Mouse (Mus musculus) ES-E14 (cell line): ENCODE results near the gene Nfe2l2. TPM values are rescaled to one million over a fixed set of nuclear protein-coding genes. Genes with fewer than 3 reads are reported as not detected.

Source experiments
- DNase-seq: peaks from one replicate; pipeline ENCODE4 v3.0.0-alpha.2; 2013; ENCODE audit warnings: low read depth, low spot score
- H3K27ac ChIP-seq: 2 replicates; pipeline ENCODE4 v1.5.1; 2012; ENCODE audit warnings: low read depth, mild to moderate bottlenecking, low read length, moderate library complexity, mixed read lengths; ENCODE audit not compliant: poor library complexity, insufficient read depth, severe bottlenecking
- H3K36me3 ChIP-seq: 2 replicates; pipeline ENCODE4 v1.6.1; 2012; ENCODE audit warnings: mild to moderate bottlenecking, low read length, moderate library complexity, mixed read lengths; ENCODE audit not compliant: control insufficient read depth, poor library complexity, insufficient read depth, severe bottlenecking
- H3K4me1 ChIP-seq, 2 experiments: fragments of 150-350 bp in 1 of 2; sonication (generic) in 1 of 2; 2 replicates each; pipeline ENCODE4 v1.6.1; 2012; ENCODE audit warnings: low read length in 2 of 2, mild to moderate bottlenecking in 1 of 2, mixed read lengths in 1 of 2; ENCODE audit not compliant: control insufficient read depth in 2 of 2, insufficient read depth in 2 of 2, poor library complexity in 1 of 2
- H3K4me3 ChIP-seq, 2 experiments: fragments of 150-350 bp in 1 of 2; sonication (generic) in 1 of 2; 2 replicates each; pipeline ENCODE4 v1.5.1; 2012; ENCODE audit warnings: low read length in 2 of 2, low read depth in 1 of 2, mild to moderate bottlenecking in 1 of 2, mixed read lengths in 1 of 2; ENCODE audit not compliant: insufficient read depth in 1 of 2, poor library complexity in 1 of 2, severe bottlenecking in 1 of 2
- H3K9ac ChIP-seq: 2 replicates; pipeline ENCODE4 v1.6.1; 2012; ENCODE audit warnings: low read depth, mild to moderate bottlenecking, low read length, mixed read lengths; ENCODE audit not compliant: poor library complexity, insufficient read depth, severe bottlenecking
- H3K9me3 ChIP-seq: fragments of 150-350 bp; sonication (generic); 2 replicates; pipeline ENCODE4 v1.6.1; 2012; ENCODE audit warnings: low read depth, mild to moderate bottlenecking, low read length; ENCODE audit not compliant: control insufficient read depth, insufficient read depth
- CHD2 ChIP-seq: IDR thresholded peaks from 2 replicates; pipeline ENCODE4 v1.6.1; 2014; ENCODE audit warnings: mild to moderate bottlenecking, low read depth, low read length, inconsistent platforms
- HCFC1 ChIP-seq: IDR thresholded peaks from 2 replicates; pipeline ENCODE4 v1.6.1; 2012; ENCODE audit warnings: low read length, inconsistent platforms, borderline replicate concordance; ENCODE audit not compliant: insufficient read depth
- MAFK ChIP-seq: IDR thresholded peaks from 2 replicates; pipeline ENCODE4 v1.6.1; 2014; ENCODE audit warnings: mild to moderate bottlenecking, low read depth, low read length, inconsistent platforms; ENCODE audit not compliant: insufficient read depth
- ZC3H11A ChIP-seq: IDR thresholded peaks from 2 replicates; pipeline ENCODE4 v1.6.1; 2012; ENCODE audit warnings: low read depth, mild to moderate bottlenecking, inconsistent platforms, low read length, borderline replicate concordance
- ZNF384 ChIP-seq: IDR thresholded peaks from 2 replicates; pipeline ENCODE4 v1.6.1; 2012; ENCODE audit warnings: low read depth, low read length, inconsistent platforms
- in situ Hi-C, 2 experiments: fragments of 600-800 bp; cut with MboI; formaldehyde crosslinking; loops; one replicate each; pipeline ENCODE4 v1.15.1; 2025; ENCODE audit warnings: low sequenced_read_pairs in 2 of 2, inconsistent platforms in 1 of 2; ENCODE audit not compliant: unreplicated experiment in 2 of 2
- total RNA-seq: library from RNA; depleted of rRNA; stranded (reverse); fragments of 300-350 nt; gene quantifications from 2 replicates; pipeline ENCODE4 v1.2.3, GENCODE M21; 2012

Gene Nfe2l2
- total RNA-seq, 1 experiment, result 28.4 TPM

DNA sequence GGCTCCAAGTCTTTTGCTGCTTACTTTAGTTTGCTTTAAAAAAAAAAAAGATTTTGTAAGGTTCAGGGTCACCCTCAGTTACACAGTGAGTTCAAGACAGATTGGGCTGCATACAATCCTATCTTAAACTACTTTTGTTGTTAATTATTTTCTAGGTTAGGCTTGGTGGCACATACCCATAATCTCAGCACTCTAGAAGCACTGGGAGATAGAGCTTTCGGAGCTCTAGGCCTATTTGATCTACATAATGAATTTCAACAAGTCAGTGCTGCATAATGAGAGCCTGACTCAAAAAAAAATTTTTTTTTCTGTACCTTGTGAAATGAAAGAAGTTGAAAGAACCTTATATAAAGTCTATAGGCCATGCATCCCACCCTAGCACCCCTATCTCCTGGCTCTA lies 49.8 kb downstream of the Nfe2l2 start:
- H3K4me1 ChIP-seq, result peaks cover 5 to 9% of the 10 kb centered on the region in 2 experiments; a peak in 2 of 4 replicates
- H3K9ac ChIP-seq, result no peak overlapping the region
- no peaks in the 10 kb centered on the region for H3K36me3 ChIP-seq
- no peaks in the 10 kb centered on the region for H3K9me3 ChIP-seq
- H3K27ac ChIP-seq, result no peak overlapping the region
- H3K4me3 ChIP-seq, result no peak overlapping the region
- DNase-seq, result no peak
- in situ Hi-C loops, result no loop called here
- TF ChIP-seq HCFC1 (no peak), CHD2 (no peak), MAFK (no peak), ZC3H11A (no peak), ZNF384 (no peak)

DNA sequence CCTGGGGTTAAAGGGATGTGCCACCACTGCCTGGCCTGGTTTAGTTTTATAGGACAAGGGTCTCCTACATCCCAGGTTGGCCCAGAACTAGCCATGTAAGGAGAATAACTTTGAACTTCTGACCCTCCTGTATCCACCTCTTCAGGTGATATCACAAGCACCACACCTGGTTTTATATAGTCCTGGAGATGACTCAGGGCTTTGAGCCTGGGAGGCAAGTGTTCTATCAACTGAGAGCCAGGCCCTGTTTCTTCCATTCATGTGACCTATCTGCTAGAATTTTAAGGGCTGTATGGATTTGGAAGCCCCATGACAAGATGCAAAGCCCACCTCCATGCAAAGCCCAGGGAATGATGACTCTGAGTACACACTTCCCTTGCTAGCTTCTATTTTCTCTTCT lies 51.3 kb downstream of the Nfe2l2 start:
- Histone ChIP-seq H3K4me3 (no peak overlapping the region), H3K9ac (no peak overlapping the region), H3K9me3 (no peaks in the 10 kb centered on the region), H3K4me1 (peaks cover 5 to 9% of the 10 kb centered on the region in 2 experiments; a peak in 2 of 4 replicates), H3K36me3 (no peaks in the 10 kb centered on the region), H3K27ac (no peak overlapping the region)
- no peak for TF ChIP-seq ZC3H11A
- TF ChIP-seq MAFK, result 0 out of 2 replicates have a peak, but pooled peaks have one; percentile 12
- no peak for DNase-seq
- in situ Hi-C loops, result no loop called here

DNA sequence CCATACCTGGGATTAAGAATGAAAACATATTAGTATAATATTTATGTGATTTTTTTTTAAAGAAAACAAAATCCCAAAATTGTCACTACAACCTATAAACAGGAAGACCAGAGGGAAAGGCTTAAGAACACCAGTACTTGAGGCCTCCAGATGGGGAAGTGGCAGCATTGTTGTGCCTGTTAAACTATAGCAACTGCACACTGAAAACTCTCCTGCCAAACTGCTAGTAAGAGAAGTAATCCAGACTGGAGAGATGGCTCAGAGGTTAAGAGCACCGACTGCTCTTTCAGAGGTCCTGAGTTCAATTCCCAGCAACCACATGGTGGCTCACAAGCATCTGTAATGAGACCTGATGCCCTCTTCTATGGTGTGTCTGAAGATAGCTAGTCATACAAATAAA lies 54.0 kb downstream of the Nfe2l2 start:
- TF ChIP-seq HCFC1 (no peak), ZC3H11A (no peak), ZNF384 (no peak), MAFK (no peak), CHD2 (no peak)
- Histone ChIP-seq H3K4me1 (no peaks in the 10 kb centered on the region), H3K36me3 (no peaks in the 10 kb centered on the region), H3K9ac (no peak overlapping the region), H3K27ac (no peak overlapping the region), H3K9me3 (no peaks in the 10 kb centered on the region), H3K4me3 (no peak overlapping the region)
- in situ Hi-C loops, result no loop called here
- no peak for DNase-seq

DNA sequence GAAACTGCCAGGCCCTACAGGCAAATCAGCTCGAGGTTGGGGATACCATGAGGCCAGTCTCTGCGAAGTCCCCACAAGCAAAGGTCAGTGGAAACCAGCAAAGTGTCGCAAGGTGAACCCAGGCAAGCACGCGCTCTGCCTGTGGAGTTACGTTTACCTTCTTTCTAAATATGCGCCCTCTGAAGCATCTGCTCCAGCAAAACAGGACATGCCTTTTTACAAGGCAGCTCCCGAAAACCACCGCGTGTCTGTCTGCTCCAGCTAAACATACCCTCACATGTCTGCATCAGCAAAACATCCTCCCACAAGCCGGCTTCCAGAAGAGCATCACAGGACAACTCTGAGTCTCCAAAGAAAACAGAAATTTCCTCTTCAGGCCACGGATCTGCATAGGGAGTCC lies 59.2 kb downstream of the Nfe2l2 start:
- peaks cover 3 to 4% of the 10 kb centered on the region in 2 experiments; a peak in 1 of 4 replicates for H3K4me1 ChIP-seq
- TF ChIP-seq MAFK (no peak), ZC3H11A (no peak), ZNF384 (no peak), HCFC1 (no peak), CHD2 (no peak)
- no peak overlapping the region for H3K27ac ChIP-seq
- DNase-seq, result no peak
- in situ Hi-C loops, result no loop called here
- H3K4me3 ChIP-seq, result no peak overlapping the region; a peak in 1 of 4 replicates
- no peaks in the 10 kb centered on the region for H3K9me3 ChIP-seq
- H3K9ac ChIP-seq, result peak overlapping the region; percentile 8; the same call in 1 of the 2 replicates
- H3K36me3 ChIP-seq, result no peaks in the 10 kb centered on the region

DNA sequence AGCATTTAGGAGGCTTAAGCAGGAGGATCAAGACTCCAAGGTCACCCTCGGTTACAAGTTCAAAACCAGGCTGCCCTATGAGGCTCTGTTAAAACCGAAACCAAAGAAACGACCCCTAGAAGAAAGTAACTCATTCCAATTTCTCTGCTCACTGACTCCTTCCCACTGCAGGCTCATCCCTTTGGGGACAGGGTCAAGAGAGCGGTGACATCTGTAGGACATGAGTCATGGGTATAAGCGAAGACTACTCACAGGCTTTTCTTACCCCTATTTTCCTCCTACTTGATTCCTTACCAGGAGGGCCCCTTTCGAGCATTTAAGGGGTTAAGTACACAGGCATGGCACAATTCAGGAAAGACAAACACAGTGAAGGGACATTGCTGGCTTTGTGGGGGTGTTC lies 60.5 kb downstream of the Nfe2l2 start:
- Histone ChIP-seq H3K36me3 (no peaks in the 10 kb centered on the region), H3K9ac (no peak overlapping the region), H3K27ac (no peak overlapping the region), H3K4me1 (peaks cover 3 to 4% of the 10 kb centered on the region in 2 experiments; a peak in 1 of 4 replicates), H3K9me3 (no peaks in the 10 kb centered on the region), H3K4me3 (no peak overlapping the region)
- DNase-seq, result no peak
- TF ChIP-seq HCFC1 (no peak), MAFK (no peak), ZNF384 (no peak), CHD2 (no peak), ZC3H11A (no peak)
- in situ Hi-C loops, result no loop called here
